ENCODE assay signal across 26 mouse cellular contexts in the genomic region with DNA sequence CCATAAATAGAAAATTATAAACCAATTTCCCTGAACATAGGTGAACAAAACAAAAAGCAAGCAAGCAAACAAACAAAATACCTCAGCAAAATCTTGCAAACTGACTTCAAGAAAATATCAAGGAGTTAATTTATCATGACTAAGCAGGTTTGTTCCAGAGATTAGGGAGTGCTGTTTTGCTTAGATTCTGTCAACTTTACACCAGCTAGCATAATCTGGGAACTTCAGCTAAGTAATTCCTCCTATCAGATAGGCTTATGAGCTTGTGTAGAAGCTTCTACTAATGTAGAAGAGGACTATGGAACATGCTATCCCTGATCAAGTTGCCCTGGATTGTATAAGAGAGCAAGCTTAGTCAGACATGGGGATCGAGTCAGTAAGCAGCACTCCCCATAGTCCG. TPM values are rescaled to one million over a fixed set of nuclear protein-coding genes. Genes with fewer than 3 reads are reported as not detected.
"Had no signal": no experiment of that assay in that cellular context is flagged by ENCODE, and none has a peak within 500 bp of the region (broad histone marks: within the 10 kb centered on the region; RNA-seq: fewer than 3 reads in every experiment).

No protein-coding gene starts in this region.

- H3K9me3 ChIP-seq: limb, embryonic 12.5 days; limb, embryonic 15.5 days; midbrain, embryonic 10.5 days; neural tube, embryonic 12.5 days; neural tube, embryonic 15.5 days had no signal

- ATAC-seq: intestine, embryonic 16.5 days; midbrain, embryonic 13.5 days had no signal

- H3K4me1 ChIP-seq: limb, embryonic 12.5 days; limb, embryonic 15.5 days; midbrain, embryonic 10.5 days; midbrain, embryonic 13.5 days; neural tube, embryonic 12.5 days; neural tube, embryonic 15.5 days had no signal

- H3K4me2 ChIP-seq: limb, embryonic 12.5 days; limb, embryonic 15.5 days; midbrain, embryonic 13.5 days; neural tube, embryonic 12.5 days; neural tube, embryonic 15.5 days had no signal

- H3K27ac ChIP-seq: limb, embryonic 12.5 days; limb, embryonic 15.5 days; midbrain, embryonic 10.5 days; midbrain, embryonic 13.5 days; neural tube, embryonic 12.5 days; neural tube, embryonic 15.5 days had no signal

- DNase-seq: kidney, adult 18-20 months; kidney, adult 9 months; kidney, postnatal 14 days; kidney, postnatal 4 days; left cerebral cortex, postnatal 4 days; lung, adult 2 months; lung, postnatal 14 days; lung, postnatal 4 days; retina, postnatal 1 day; thymus, adult 18-20 months; thymus, postnatal 36 days had no signal

- H3K27me3 ChIP-seq: limb, embryonic 12.5 days; limb, embryonic 15.5 days; midbrain, embryonic 13.5 days; neural tube, embryonic 12.5 days; neural tube, embryonic 15.5 days had no signal

- H3K9ac ChIP-seq: limb, embryonic 12.5 days; limb, embryonic 15.5 days; midbrain, embryonic 13.5 days; neural tube, embryonic 12.5 days; neural tube, embryonic 15.5 days had no signal

- H3K36me3 ChIP-seq: limb, embryonic 12.5 days; limb, embryonic 15.5 days; midbrain, embryonic 10.5 days; midbrain, embryonic 13.5 days; neural tube, embryonic 12.5 days; neural tube, embryonic 15.5 days had no signal

- H3K4me3 ChIP-seq: limb, embryonic 12.5 days; limb, embryonic 15.5 days; midbrain, embryonic 10.5 days; midbrain, embryonic 13.5 days; neural tube, embryonic 12.5 days; neural tube, embryonic 15.5 days had no signal

RNA-seq across cellular contexts. Expression of a gene that starts 20.0 kb away (rescaled TPM):
- total RNA-seq: layer of hippocampus, adult 18-20 months; layer of hippocampus, postnatal 14 days; left cerebral cortex, adult 8-10 months; left cerebral cortex, postnatal 14 days had no signal
- polyA plus RNA-seq: kidney, embryonic 16.5 days; limb, embryonic 12.5 days; midbrain, embryonic 10.5 days; small intestine, adult 2 months; stomach, embryonic 16.5 days had no signal

RNA-seq across cellular contexts. Expression of a gene that starts 31.1 kb away (rescaled TPM):
- polyA plus RNA-seq: kidney, embryonic 16.5 days; neural tube, embryonic 12.5 days; small intestine, adult 2 months; testis, adult 2 months had no signal
